Mouse (Mus musculus): Measurements from ENCODE around the gene Dgkd. TPM values are rescaled to one million over a fixed set of nuclear protein-coding genes. Genes with fewer than 3 reads are reported as not detected.

Dgkd gene
- polyA plus RNA-seq, 1 experiment from 2014 or later = 57.7 TPM

GRCm38 (mm10) chr1:87846801-87847474 lies 6.1 kb upstream of the Dgkd start:
- Histone ChIP-seq H3K27me3 (replicated peaks; ENCODE audit: control insufficient read depth, insufficient read depth, low read length) (no peaks in the 10 kb centered on the region), H3K4me2 (ENCODE audit: low read length) (no peak overlapping the region), H3K27ac (ENCODE audit: low read length) (no peak overlapping the region), H3K9me3 (ENCODE audit: control insufficient read depth, low read length) (no peaks in the 10 kb centered on the region), H3K4me3 (replicated peaks; ENCODE audit: low read length) (no peak overlapping the region), H3K36me3 (ENCODE audit: control insufficient read depth, insufficient read depth) (no peaks in the 10 kb centered on the region), H3K4me1 (replicated peaks; ENCODE audit: control insufficient read depth, insufficient read depth, low read length) (0 out of 2 replicates have a peak, but pooled peaks cover 3% of the 10 kb centered on the region), H3K9ac (replicated peaks; ENCODE audit: low read depth, low read length) (no peak overlapping the region)
- ATAC-seq = no peak
- WGBS = 76% methylated on average over 2 of the region's 2 CpGs

- H3K4me2 ChIP-seq (ENCODE audit: low read length) = no peak overlapping the region
- 0 out of 2 replicates have a peak, but pooled peaks cover 5% of the 10 kb centered on the region for H3K4me1 ChIP-seq (replicated peaks; ENCODE audit: control insufficient read depth, insufficient read depth, low read length)
- H3K9me3 ChIP-seq (ENCODE audit: control insufficient read depth, low read length) = no peaks in the 10 kb centered on the region
- no peak overlapping the region for H3K9ac ChIP-seq (replicated peaks; ENCODE audit: low read depth, low read length)
- WGBS = 74% methylated on average over 4 of the region's 4 CpGs
- H3K36me3 ChIP-seq (ENCODE audit: control insufficient read depth, insufficient read depth) = no peaks in the 10 kb centered on the region
- H3K27ac ChIP-seq (ENCODE audit: low read length) = no peak overlapping the region
- no peak for ATAC-seq
- H3K27me3 ChIP-seq (replicated peaks; ENCODE audit: control insufficient read depth, insufficient read depth, low read length) = no peaks in the 10 kb centered on the region
- no peak overlapping the region for H3K4me3 ChIP-seq (replicated peaks; ENCODE audit: low read length)
Measured at GRCm38 (mm10) chr1:87847475-87848168, 5.5 kb upstream of the Dgkd start.

- 56% methylated on average over 11 of the region's 11 CpGs for WGBS
- H3K4me1 ChIP-seq (replicated peaks; ENCODE audit: control insufficient read depth, insufficient read depth, low read length) = 0 out of 2 replicates have a peak, but pooled peaks cover 7% of the 10 kb centered on the region
- H3K9me3 ChIP-seq (ENCODE audit: control insufficient read depth, low read length) = no peaks in the 10 kb centered on the region
- H3K4me3 ChIP-seq (replicated peaks; ENCODE audit: low read length) = no peak overlapping the region
- no peak overlapping the region for H3K27ac ChIP-seq (ENCODE audit: low read length)
- H3K27me3 ChIP-seq (replicated peaks; ENCODE audit: control insufficient read depth, insufficient read depth, low read length) = no peaks in the 10 kb centered on the region
- H3K4me2 ChIP-seq (ENCODE audit: low read length) = no peak overlapping the region
- H3K9ac ChIP-seq (replicated peaks; ENCODE audit: low read depth, low read length) = no peak overlapping the region
- no peaks in the 10 kb centered on the region for H3K36me3 ChIP-seq (ENCODE audit: control insufficient read depth, insufficient read depth)
- ATAC-seq = no peak
Measured at GRCm38 (mm10) chr1:87848237-87848996, 4.7 kb upstream of the Dgkd start.

- H3K27me3 ChIP-seq (replicated peaks; ENCODE audit: control insufficient read depth, insufficient read depth, low read length) = no peaks in the 10 kb centered on the region
- no peaks in the 10 kb centered on the region for H3K9me3 ChIP-seq (ENCODE audit: control insufficient read depth, low read length)
- ATAC-seq = no peak
- H3K36me3 ChIP-seq (ENCODE audit: control insufficient read depth, insufficient read depth) = no peaks in the 10 kb centered on the region
- H3K9ac ChIP-seq (replicated peaks; ENCODE audit: low read depth, low read length) = no peak overlapping the region
- no peak overlapping the region for H3K4me3 ChIP-seq (replicated peaks; ENCODE audit: low read length)
- H3K27ac ChIP-seq (ENCODE audit: low read length) = no peak overlapping the region
- no peak overlapping the region for H3K4me2 ChIP-seq (ENCODE audit: low read length)
- peaks cover 11% of the 10 kb centered on the region for H3K4me1 ChIP-seq (replicated peaks; ENCODE audit: control insufficient read depth, insufficient read depth, low read length)
- 81% methylated on average over 5 of the region's 5 CpGs for WGBS
Measured at GRCm38 (mm10) chr1:87849278-87849677, 3.8 kb upstream of the Dgkd start.

- H3K4me2 ChIP-seq (ENCODE audit: low read length) = no peak overlapping the region
- no peak for ATAC-seq
- peaks cover 20% of the 10 kb centered on the region for H3K4me1 ChIP-seq (replicated peaks; ENCODE audit: control insufficient read depth, insufficient read depth, low read length)
- H3K4me3 ChIP-seq (replicated peaks; ENCODE audit: low read length) = no peak overlapping the region
- no peaks in the 10 kb centered on the region for H3K36me3 ChIP-seq (ENCODE audit: control insufficient read depth, insufficient read depth)
- WGBS = 95% methylated on average over 3 of the region's 3 CpGs
- H3K27me3 ChIP-seq (replicated peaks; ENCODE audit: control insufficient read depth, insufficient read depth, low read length) = no peaks in the 10 kb centered on the region
- H3K9ac ChIP-seq (replicated peaks; ENCODE audit: low read depth, low read length) = no peak overlapping the region
- H3K27ac ChIP-seq (ENCODE audit: low read length) = no peak overlapping the region
- no peaks in the 10 kb centered on the region for H3K9me3 ChIP-seq (ENCODE audit: control insufficient read depth, low read length)
Measured at GRCm38 (mm10) chr1:87851344-87851743, 1.7 kb upstream of the Dgkd start.

GRCm38 (mm10) chr1:87852081-87852790 lies 851 bp upstream of the Dgkd start:
- H3K4me3 ChIP-seq (replicated peaks; ENCODE audit: low read length) = no peak overlapping the region; the same call in 1 of the 2 replicates
- peak overlapping the region; percentile 97 for H3K4me2 ChIP-seq (ENCODE audit: low read length)
- no peak for ATAC-seq
- peaks cover 20% of the 10 kb centered on the region for H3K4me1 ChIP-seq (replicated peaks; ENCODE audit: control insufficient read depth, insufficient read depth, low read length)
- 53% methylated on average over 5 of the region's 5 CpGs for WGBS
- H3K9me3 ChIP-seq (ENCODE audit: control insufficient read depth, low read length) = no peaks in the 10 kb centered on the region
- H3K36me3 ChIP-seq (ENCODE audit: control insufficient read depth, insufficient read depth) = no peaks in the 10 kb centered on the region
- H3K27me3 ChIP-seq (replicated peaks; ENCODE audit: control insufficient read depth, insufficient read depth, low read length) = no peaks in the 10 kb centered on the region
- no peak overlapping the region for H3K9ac ChIP-seq (replicated peaks; ENCODE audit: low read depth, low read length)
- H3K27ac ChIP-seq (ENCODE audit: low read length) = no peak overlapping the region

GRCm38 (mm10) chr1:87853601-87854361 lies 694 bp downstream of the Dgkd start:
- H3K4me3 ChIP-seq (replicated peaks; ENCODE audit: low read length) = peak overlapping the region; percentile 92
- peak overlapping the region; percentile 93 for H3K9ac ChIP-seq (replicated peaks; ENCODE audit: low read depth, low read length)
- no peaks in the 10 kb centered on the region for H3K27me3 ChIP-seq (replicated peaks; ENCODE audit: control insufficient read depth, insufficient read depth, low read length)
- H3K9me3 ChIP-seq (ENCODE audit: control insufficient read depth, low read length) = no peaks in the 10 kb centered on the region
- ATAC-seq = peak; percentile 65; the same call in 1 of the 2 replicates
- H3K4me1 ChIP-seq (replicated peaks; ENCODE audit: control insufficient read depth, insufficient read depth, low read length) = peaks cover 16% of the 10 kb centered on the region
- H3K27ac ChIP-seq (ENCODE audit: low read length) = peak overlapping the region; percentile 65
- peak overlapping the region; percentile 97 for H3K4me2 ChIP-seq (ENCODE audit: low read length)
- under 1% methylated on average over 35 of the region's 48 CpGs for WGBS
- no peaks in the 10 kb centered on the region for H3K36me3 ChIP-seq (ENCODE audit: control insufficient read depth, insufficient read depth)

GRCm38 (mm10) chr1:87854411-87854810 lies 1.3 kb downstream of the Dgkd start:
- no peak overlapping the region for H3K27ac ChIP-seq (ENCODE audit: low read length)
- H3K4me2 ChIP-seq (ENCODE audit: low read length) = peak overlapping the region; percentile 97
- H3K4me1 ChIP-seq (replicated peaks; ENCODE audit: control insufficient read depth, insufficient read depth, low read length) = peaks cover 16% of the 10 kb centered on the region
- ATAC-seq = no peak
- H3K9ac ChIP-seq (replicated peaks; ENCODE audit: low read depth, low read length) = peak overlapping the region; percentile 93
- H3K27me3 ChIP-seq (replicated peaks; ENCODE audit: control insufficient read depth, insufficient read depth, low read length) = no peaks in the 10 kb centered on the region
- H3K4me3 ChIP-seq (replicated peaks; ENCODE audit: low read length) = peak overlapping the region; percentile 92
- 15% methylated on average over 6 of the region's 6 CpGs for WGBS
- no peaks in the 10 kb centered on the region for H3K9me3 ChIP-seq (ENCODE audit: control insufficient read depth, low read length)
- no peaks in the 10 kb centered on the region for H3K36me3 ChIP-seq (ENCODE audit: control insufficient read depth, insufficient read depth)

Data from forebrain, embryonic 16.5 days (tissue).